Mouse (Mus musculus) right cerebral cortex, adult 2 months (tissue): ENCODE measurements around the gene Tdrd6.

Source experiments
- DNase-seq, 2 experiments: peaks; one replicate each; pipeline ENCODE4 v3.0.0; 2021 to 2022; ENCODE audit warnings: low spot score in 2 of 2

The Tdrd6 gene

GRCm38 (mm10) chr17:43629496-43630426 is at the start of gene Tdrd6:
Tdrd6 (minus strand) TSS chr17:43630299.
- peak; percentile 5 to 16 for DNase-seq

DNA sequence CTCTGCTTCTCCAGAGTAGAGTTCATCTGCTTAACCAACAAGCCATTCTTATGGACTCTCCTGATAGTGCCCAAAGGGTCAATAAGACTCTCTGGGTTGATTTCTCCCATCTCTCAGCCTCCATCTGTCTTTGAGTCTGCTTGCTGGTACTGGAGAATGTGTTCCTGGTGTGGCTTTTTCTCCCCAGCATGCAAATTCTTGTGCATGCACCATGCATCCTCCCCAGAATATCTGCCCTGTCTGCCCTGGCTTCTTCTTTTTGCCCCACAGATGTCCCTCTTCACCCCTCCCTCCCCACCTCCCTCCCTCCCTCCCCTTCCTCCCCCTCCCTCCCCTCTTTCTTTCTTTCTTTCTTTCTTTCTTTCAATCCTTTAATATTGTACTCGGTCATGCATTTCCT is 47.2 kb upstream of the Tdrd6 start:
- no peak for DNase-seq

GRCm38 (mm10) chr17:43676241-43676640 is 46.1 kb upstream of the Tdrd6 start:
- no peak for DNase-seq

- no peak for DNase-seq
These were observed 45.1 kb upstream of the Tdrd6 start for GRCm38 (mm10) chr17:43675228-43675627.

- no peak for DNase-seq
These were observed 41.8 kb upstream of the Tdrd6 start for GRCm38 (mm10) chr17:43671907-43672306.

- DNase-seq: no peak
These were observed 39.1 kb upstream of the Tdrd6 start for GRCm38 (mm10) chr17:43669145-43669695.

GRCm38 (mm10) chr17:43667290-43667843 is 37.3 kb upstream of the Tdrd6 start, which contains the start of gene Cyp39a1:
Cyp39a1 (plus strand) TSS chr17:43667425.
- DNase-seq: no peak

DNA sequence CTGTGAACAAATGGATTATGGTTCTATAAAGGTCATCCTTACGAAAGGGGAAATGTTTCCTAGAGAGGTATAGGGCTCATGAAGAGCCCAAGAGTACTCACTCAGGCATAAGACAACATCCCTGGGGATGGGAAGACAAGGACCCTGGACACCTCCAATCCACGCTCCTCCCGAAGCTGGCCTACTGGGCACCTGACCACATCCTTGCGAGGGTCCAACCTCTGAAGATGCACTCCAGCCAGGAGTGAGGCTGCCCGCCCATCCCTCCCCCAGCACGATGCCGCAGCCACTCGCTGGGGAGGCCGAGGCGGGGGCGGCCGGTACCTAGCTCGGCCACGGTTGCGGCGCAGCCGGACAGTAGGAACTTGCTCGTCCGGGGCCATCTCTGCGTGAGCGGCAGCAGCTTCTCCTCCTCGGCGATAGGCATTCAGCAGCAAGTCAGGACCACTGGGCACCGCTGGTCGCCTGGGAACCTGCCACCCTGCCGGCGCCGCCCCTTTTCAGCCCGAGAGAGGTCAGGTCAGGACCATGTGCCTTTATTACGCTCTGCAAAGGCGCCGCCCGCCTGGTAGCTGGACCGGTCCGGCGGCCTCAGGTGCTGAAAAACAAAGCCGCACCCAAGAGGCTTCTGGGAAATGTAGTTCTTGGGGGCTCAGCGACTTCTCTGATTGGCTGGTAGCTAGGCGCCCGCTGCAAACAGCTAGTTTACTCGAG is 36.6 kb upstream of the Tdrd6 start, which contains the start of gene Slc25a27:
Gene Slc25a27, minus strand, starts transcription at position 639 of the 714 bp plus-strand sequence.
- DNase-seq: peak; percentile 89 to 92

- no peak for DNase-seq
These were observed 21.4 kb upstream of the Tdrd6 start for GRCm38 (mm10) chr17:43651314-43652046.

DNA sequence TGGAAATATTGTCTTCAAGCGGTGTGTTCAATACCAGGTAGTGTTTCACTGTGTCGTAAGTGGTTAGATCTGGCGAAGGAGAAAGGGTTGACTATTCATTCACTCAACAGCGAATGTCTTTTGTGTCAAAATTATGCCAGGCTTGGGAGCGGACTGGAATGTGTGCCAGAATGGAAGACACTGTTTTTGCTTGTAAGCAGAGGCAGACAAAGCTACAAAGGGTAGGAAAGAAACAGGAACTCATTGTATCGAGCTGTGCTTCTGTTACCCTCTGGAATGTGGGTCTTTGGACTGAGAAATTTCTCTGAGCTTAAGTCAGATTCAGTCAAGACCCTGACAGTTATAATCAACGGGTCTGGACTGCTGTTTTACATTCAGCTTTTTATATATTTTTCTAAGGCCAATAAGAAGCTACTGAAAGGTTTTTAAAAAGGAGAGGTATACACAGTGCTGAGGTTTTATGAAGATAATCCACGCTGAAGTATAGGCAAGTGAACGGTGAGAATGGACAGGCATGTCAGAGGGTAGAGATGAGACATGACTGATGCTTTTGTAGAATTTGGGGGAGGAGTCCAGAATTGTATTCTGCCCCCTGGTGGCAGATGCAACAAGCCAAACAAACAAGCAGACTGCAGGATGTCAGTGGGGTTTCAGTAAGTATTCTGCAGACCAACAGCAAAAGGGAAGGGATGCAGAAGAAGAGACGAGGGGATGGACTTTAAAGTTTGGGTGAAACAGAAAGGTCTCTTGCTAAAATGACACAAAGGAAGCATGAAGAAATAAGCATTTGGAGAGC is 19.7 kb upstream of the Tdrd6 start:
- DNase-seq: peak in 1 of 2 experiments; percentile 14

DNA sequence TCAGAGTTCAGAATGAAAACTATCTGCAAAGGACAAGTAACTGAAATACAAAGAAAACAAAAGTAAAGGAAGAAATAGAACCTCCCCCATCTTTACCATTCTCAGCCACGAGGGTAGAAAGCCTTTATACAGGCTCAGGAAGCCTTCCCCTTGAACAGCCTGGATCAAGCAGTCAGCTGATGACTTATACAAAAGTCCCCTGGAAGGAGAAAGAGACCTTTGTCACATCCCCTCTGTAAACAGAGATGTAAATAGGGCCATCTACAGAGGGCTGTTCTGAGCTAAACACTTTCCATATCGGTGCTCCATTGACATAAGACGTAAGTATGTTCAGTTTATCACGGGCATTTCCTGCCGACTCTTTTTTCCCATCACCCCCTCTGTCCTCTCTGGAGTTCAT is 16.8 kb upstream of the Tdrd6 start:
- no peak for DNase-seq

GRCm38 (mm10) chr17:43645136-43645535 is 15.0 kb upstream of the Tdrd6 start:
- no peak for DNase-seq

- no peak for DNase-seq
These were observed 14.3 kb upstream of the Tdrd6 start for GRCm38 (mm10) chr17:43644375-43644774.

- DNase-seq: no peak
These were observed 13.1 kb upstream of the Tdrd6 start for GRCm38 (mm10) chr17:43643191-43643590.

GRCm38 (mm10) chr17:43640825-43641224 is 10.7 kb upstream of the Tdrd6 start:
- no peak for DNase-seq

- DNase-seq: no peak
These were observed 7.0 kb upstream of the Tdrd6 start for GRCm38 (mm10) chr17:43637146-43637545.

DNA sequence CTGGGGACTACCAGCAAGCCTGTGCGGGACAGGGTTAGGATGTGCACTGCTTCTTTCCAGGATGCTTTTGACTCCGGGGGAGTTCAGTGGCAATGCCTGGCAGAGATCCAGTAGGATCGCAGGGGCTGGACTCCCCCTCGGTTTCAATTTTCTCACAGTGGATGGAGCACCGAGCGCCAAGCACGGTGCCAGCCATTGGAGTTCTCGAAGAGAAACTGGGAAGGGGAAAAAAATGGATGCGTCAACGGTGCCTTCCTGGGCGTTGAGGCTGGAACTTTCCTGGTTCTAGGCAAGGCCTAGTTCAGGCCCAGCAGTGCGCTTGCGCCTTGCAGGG is 295 bp upstream of the Tdrd6 start:
- DNase-seq: no peak

DNA sequence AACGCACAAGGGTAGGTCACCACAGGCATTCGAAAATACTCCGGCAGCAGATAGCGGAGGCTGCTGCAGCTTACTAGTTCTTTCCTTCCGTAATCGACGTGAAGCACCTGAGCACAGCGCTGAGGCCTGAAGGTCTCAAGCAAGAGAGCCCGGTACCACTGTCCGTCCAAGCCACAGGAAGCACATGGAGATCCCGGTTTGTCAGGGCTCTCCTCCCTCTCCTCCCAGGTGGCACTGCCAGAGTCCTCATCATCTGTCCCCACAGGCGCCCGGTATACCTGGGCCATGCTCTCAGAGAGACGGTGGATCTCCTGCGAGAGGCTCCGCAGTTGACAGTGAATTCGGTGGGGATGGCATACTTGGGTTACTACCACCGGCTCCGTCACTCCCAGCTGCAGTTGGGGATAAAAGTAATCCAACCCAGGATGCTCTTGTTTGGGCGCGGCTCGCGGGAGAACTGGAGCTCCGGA is 1.0 kb downstream of the Tdrd6 start:
- DNase-seq: no peak

GRCm38 (mm10) chr17:43628246-43628645 is 1.9 kb downstream of the Tdrd6 start:
- DNase-seq: no peak

GRCm38 (mm10) chr17:43622076-43622475 is 8.0 kb downstream of the Tdrd6 start:
- DNase-seq: no peak

GRCm38 (mm10) chr17:43619156-43619555 is 10.9 kb downstream of the Tdrd6 start:
- no peak for DNase-seq
